8 mouse cellular contexts compared by ENCODE assay signal in the genomic region with DNA sequence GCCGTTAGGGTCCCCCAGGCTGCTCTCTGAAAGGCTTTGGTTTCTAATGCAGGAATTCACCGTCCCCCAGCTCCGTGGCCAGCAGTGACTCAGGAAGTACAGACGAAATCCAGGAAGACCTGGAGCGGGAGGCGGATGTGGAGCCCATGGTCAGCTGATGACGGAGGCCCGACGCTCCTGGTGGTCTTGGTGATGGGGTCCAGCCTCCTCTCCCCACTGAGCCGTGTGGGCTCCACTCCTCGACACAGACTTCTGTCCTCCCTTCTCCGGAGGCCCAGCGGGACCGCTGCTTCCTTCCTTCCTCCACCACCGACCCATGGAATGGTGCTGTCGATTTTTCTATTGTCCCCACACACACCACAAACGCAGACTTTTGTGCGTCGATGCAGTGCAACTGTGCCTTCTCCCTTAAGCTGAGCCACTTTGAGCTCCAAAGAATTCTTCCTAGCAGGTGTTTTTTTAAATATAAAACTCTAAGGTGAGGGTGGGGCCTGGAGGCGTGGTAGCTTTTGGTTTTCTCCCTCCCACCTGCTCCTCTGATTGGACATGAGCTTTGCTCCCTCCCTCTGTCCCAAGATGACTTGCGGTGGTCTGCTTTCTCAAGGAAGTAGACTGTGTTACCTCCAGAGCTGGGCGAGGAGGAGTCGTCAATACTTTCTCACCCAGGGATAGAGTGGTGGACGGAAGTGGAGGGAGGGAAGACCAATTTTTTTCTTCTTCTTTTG. TPM values are rescaled to one million over a fixed set of nuclear protein-coding genes. Genes with fewer than 3 reads are reported as not detected.
DNase-seq lines count a peak whose midpoint lies in the region; ATAC-seq lines count a peak whose summit lies in the region.

No protein-coding gene starts in this region.

- H3K9ac ChIP-seq in heart, embryonic 11.5 days (ENCODE audit: low read depth, low read length) = peak overlapping the region; percentile 74
- H3K9ac ChIP-seq in kidney, embryonic 16.5 days (replicated peaks; ENCODE audit: low read length) = peak overlapping the region; percentile 70

- 9% methylated on average over 24 of the region's 24 CpGs for WGBS in heart, embryonic 11.5 days (ENCODE audit: insufficient replicate concordance)
- 12% methylated on average over 24 of the region's 24 CpGs for WGBS in kidney, embryonic 16.5 days

- peak; percentile 86 for DNase-seq in CD4-positive, CD25-positive, alpha-beta regulatory T cell, adult 2 months (ENCODE audit: low read depth, low spot score)
- peak; percentile 51 for DNase-seq in c-Kit-negative CD71-positive TER-119-positive erythroid progenitor cells, embryonic 14.5 days (ENCODE audit: low read depth, low spot score)
- DNase-seq in lung, postnatal 4 days = peak; percentile 69 to 72
- peak; percentile 38 to 52 for DNase-seq in spleen, postnatal 14 days (ENCODE audit: low spot score in 2 of 2)
- no peak for DNase-seq in layer of hippocampus, adult 9-11 months
- DNase-seq in urinary bladder, postnatal 25 days (ENCODE audit: low spot score) = no peak

- peak; percentile 80 for ATAC-seq in heart, embryonic 11.5 days (replicated peaks; ENCODE audit: insufficient number of reproducible peaks, low FRiP score, low TSS enrichment)
- ATAC-seq in kidney, embryonic 16.5 days (ENCODE audit: low FRiP score, low TSS enrichment) = peak; percentile 87

- H3K4me1 ChIP-seq in heart, embryonic 11.5 days (ENCODE audit: control insufficient read depth, insufficient read depth, low read length) = peaks cover 7% of the 10 kb centered on the region; the same call in 1 of the 2 replicates
- peaks cover 17% of the 10 kb centered on the region for H3K4me1 ChIP-seq in kidney, embryonic 16.5 days (ENCODE audit: insufficient read depth, low read length)

- peaks cover 22% of the 10 kb centered on the region for H3K36me3 ChIP-seq in heart, embryonic 11.5 days (ENCODE audit: control insufficient read depth, insufficient read depth, low read length)
- peaks cover 21% of the 10 kb centered on the region for H3K36me3 ChIP-seq in kidney, embryonic 16.5 days (ENCODE audit: insufficient read depth, low read length)

- H3K27me3 ChIP-seq in heart, embryonic 11.5 days (ENCODE audit: control insufficient read depth, insufficient read depth, low read length) = no peaks in the 10 kb centered on the region
- no peaks in the 10 kb centered on the region for H3K27me3 ChIP-seq in kidney, embryonic 16.5 days (ENCODE audit: insufficient read depth, low read length)

- H3K4me3 ChIP-seq in heart, embryonic 11.5 days (ENCODE audit: low read depth, low read length) = peak overlapping the region; percentile 47
- peak overlapping the region; percentile 53 for H3K4me3 ChIP-seq in kidney, embryonic 16.5 days (ENCODE audit: low read length)

- H3K4me2 ChIP-seq in heart, embryonic 11.5 days = peak overlapping the region; percentile 68
- H3K4me2 ChIP-seq in kidney, embryonic 16.5 days (replicated peaks; ENCODE audit: low read depth, low read length) = peak overlapping the region; percentile 70

- peaks cover 3% of the 10 kb centered on the region; the same call in 1 of the 2 replicates for H3K9me3 ChIP-seq in heart, embryonic 11.5 days (replicated peaks; ENCODE audit: control insufficient read depth, low read length)
- H3K9me3 ChIP-seq in kidney, embryonic 16.5 days (ENCODE audit: low read length) = peaks cover 5% of the 10 kb centered on the region; the same call in 1 of the 2 replicates

- H3K27ac ChIP-seq in heart, embryonic 11.5 days (ENCODE audit: low read depth, low read length) = peak overlapping the region; percentile 16; the same call in 1 of the 2 replicates
- peak overlapping the region; percentile 79 for H3K27ac ChIP-seq in kidney, embryonic 16.5 days (ENCODE audit: low read length)

RNA-seq across cellular contexts. Expression of gene Aldh4a1, which starts 6.2 kb away (rescaled TPM):
- 11.8 and 16.7 TPM in 2 replicates for polyA plus RNA-seq in heart, embryonic 11.5 days (2014; fragmentation: Nextera tagmentation; extraction: Ambion mirVana)
- polyA plus RNA-seq in kidney, embryonic 16.5 days (2015; fragmentation: Nextera tagmentation; extraction: Ambion mirVana) = 133 and 149 TPM in 2 replicates

RNA-seq across cellular contexts. Expression of gene Gm21969, which starts 13.5 kb away (rescaled TPM):
- not detected in 2 replicates for polyA plus RNA-seq in heart, embryonic 11.5 days (2014; fragmentation: Nextera tagmentation; extraction: Ambion mirVana)
- not detected in 2 replicates for polyA plus RNA-seq in kidney, embryonic 16.5 days (2015; fragmentation: Nextera tagmentation; extraction: Ambion mirVana)

RNA-seq across cellular contexts. Expression of gene Tas1r2, which starts 36.9 kb away (rescaled TPM):
- not detected in 2 replicates for polyA plus RNA-seq in heart, embryonic 11.5 days (2014; fragmentation: Nextera tagmentation; extraction: Ambion mirVana)
- not detected in 2 replicates for polyA plus RNA-seq in kidney, embryonic 16.5 days (2015; fragmentation: Nextera tagmentation; extraction: Ambion mirVana)

Comparison
In these comparisons a context has a peak if more than half of its experiments do, and no peak if none do; other contexts are left out.
1. DNase-seq: peak in CD4-positive, CD25-positive, alpha-beta regulatory T cell, adult 2 months (single experiment), c-Kit-negative CD71-positive TER-119-positive erythroid progenitor cells, embryonic 14.5 days (single experiment), lung, postnatal 4 days (2 of 2) and spleen, postnatal 14 days (2 of 2); none in layer of hippocampus, adult 9-11 months (single experiment) and urinary bladder, postnatal 25 days (single experiment).